Mouse (Mus musculus) olfactory bulb, adult 2 months (tissue): Measurements from ENCODE around the gene Klhl2.

Experiments used
- CTCF ChIP-seq: fragments of 200-500 bp; IDR thresholded peaks from 2 replicates; pipeline ENCODE4 v1.5.1; 2012; ENCODE audit warnings: low read depth, mild to moderate bottlenecking, low read length, moderate library complexity; ENCODE audit not compliant: insufficient read depth
- POLR2A ChIP-seq: fragments of 200-500 bp; IDR thresholded peaks from 2 replicates; pipeline ENCODE4 v1.6.1; 2012; ENCODE audit warnings: mild to moderate bottlenecking, low read depth, low read length, moderate library complexity; ENCODE audit not compliant: insufficient read depth

GRCm38 (mm10) chr8:64880619-64881200 is 30.9 kb upstream of the Klhl2 start:
- TF ChIP-seq CTCF, result no peak
- TF ChIP-seq POLR2A, result no peak
